Mouse (Mus musculus) hindbrain, postnatal 0 days (tissue): Measurements from ENCODE around the gene Sectm1b. TPM values are rescaled to one million over a fixed set of nuclear protein-coding genes. Genes with fewer than 3 reads are reported as not detected.
"Not testable (repeated sequence)": the region's sequence is repeated elsewhere in the genome, so short reads cannot be mapped to it uniquely, and the experiment has no call there.

Source experiments
- ATAC-seq: fragments of 200-750 bp; cut with Nextera tagmentation; 2 replicates; pipeline ENCODE4 v1.8.0; 2017; ENCODE audit warnings: mild to moderate bottlenecking, moderate TSS enrichment, moderate library complexity
- DNase-seq: peaks from one replicate; pipeline ENCODE4 v3.0.0-alpha.2; 2015; ENCODE audit warnings: low spot score
- H3K27ac ChIP-seq: fragments of 300-500 bp; sonication (generic); 2 replicates; pipeline ENCODE4 v1.5.1; 2014; ENCODE audit warnings: mild to moderate bottlenecking
- H3K27me3 ChIP-seq: fragments of 300-500 bp; sonication (generic); 2 replicates; pipeline ENCODE4 v1.6.1; 2014; ENCODE audit warnings: low read length, mixed read lengths; ENCODE audit not compliant: insufficient read depth
- H3K36me3 ChIP-seq: fragments of 300-500 bp; sonication (generic); 2 replicates; pipeline ENCODE4 v1.6.1; 2014; ENCODE audit warnings: low read length, mixed read lengths; ENCODE audit not compliant: insufficient read depth
- H3K4me1 ChIP-seq: fragments of 300-500 bp; sonication (generic); 2 replicates; pipeline ENCODE4 v1.6.1; 2014; ENCODE audit warnings: antibody characterized with exemption, low read length, mixed read lengths; ENCODE audit not compliant: insufficient read depth
- H3K4me2 ChIP-seq: fragments of 300-500 bp; sonication (generic); 2 replicates; pipeline ENCODE4 v1.6.1; 2014; ENCODE audit warnings: low read depth, mild to moderate bottlenecking, low read length, moderate library complexity, mixed read lengths
- H3K4me3 ChIP-seq: fragments of 300-500 bp; sonication (generic); 2 replicates; pipeline ENCODE4 v1.5.1; 2014; ENCODE audit warnings: low read length
- H3K9ac ChIP-seq: fragments of 300-500 bp; sonication (generic); replicated peaks from 2 replicates; pipeline ENCODE4 v1.6.1; 2014; ENCODE audit warnings: mild to moderate bottlenecking, low read length, moderate library complexity, mixed read lengths
- H3K9me3 ChIP-seq: fragments of 300-500 bp; sonication (generic); 2 replicates; pipeline ENCODE4 v1.6.1; 2016; ENCODE audit warnings: low read length, mixed read lengths
- CTCF ChIP-seq: IDR thresholded peaks from 2 replicates; pipeline ENCODE4 v1.5.1; 2016; ENCODE audit warnings: antibody characterized with exemption, control low read depth, low read depth
- WGBS: fragments of 180-500 bp; shearing (Covaris S2); extraction: QIAGEN DNeasy Blood & Tissue Kit; methylation state at CpG from one replicate; pipeline ENCODE4 v1.1.7; 2014; 5-methylcytosine and 5-hydroxymethylcytosine counted together
- polyA plus RNA-seq: library from polyadenylated mRNA; unstranded; fragments of >200 nt; fragmentation: Nextera tagmentation; extraction: Ambion mirVana; gene quantifications from 2 replicates; pipeline ENCODE4 v1.2.1, GENCODE M21; 2015
- total RNA-seq: library from RNA; depleted of rRNA; stranded (reverse); fragments of >200 nt; gene quantifications from 2 replicates; pipeline ENCODE4 v1.2.3, GENCODE M21; 2014

The Sectm1b gene
- total and polyA plus RNA-seq, 2 experiments from 2014 or later: not detected

DNA sequence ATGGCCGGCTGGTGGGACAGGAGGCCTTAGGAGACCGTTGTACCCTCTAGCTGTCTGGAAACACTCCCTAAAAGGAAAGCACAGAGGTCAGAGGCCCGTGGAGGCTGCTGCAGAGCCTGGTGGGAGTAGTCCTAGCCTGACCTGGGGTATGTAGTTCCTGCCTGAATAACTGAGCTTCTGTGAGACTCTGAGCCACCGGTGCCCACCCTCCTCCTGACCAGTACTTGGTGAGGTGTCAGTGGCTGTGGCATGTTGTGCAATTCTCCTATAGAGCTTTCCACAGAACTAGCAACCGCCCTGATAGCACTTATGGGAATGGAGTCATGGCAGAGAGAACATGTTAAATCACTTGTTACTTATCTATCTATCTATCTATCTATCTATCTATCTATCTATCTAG lies 12.3 kb upstream of the Sectm1b start:
- Histone ChIP-seq H3K36me3 (no peaks in the 10 kb centered on the region), H3K4me1 (no peaks in the 10 kb centered on the region), H3K9ac (no peak overlapping the region), H3K4me2 (no peak overlapping the region), H3K27me3 (no peaks in the 10 kb centered on the region), H3K27ac (no peak overlapping the region), H3K9me3 (no peaks in the 10 kb centered on the region), H3K4me3 (no peak overlapping the region)
- no peak for TF ChIP-seq CTCF
- 84% methylated on average over 5 of the region's 5 CpGs for WGBS
- no peak for DNase-seq
- ATAC-seq: no peak

DNA sequence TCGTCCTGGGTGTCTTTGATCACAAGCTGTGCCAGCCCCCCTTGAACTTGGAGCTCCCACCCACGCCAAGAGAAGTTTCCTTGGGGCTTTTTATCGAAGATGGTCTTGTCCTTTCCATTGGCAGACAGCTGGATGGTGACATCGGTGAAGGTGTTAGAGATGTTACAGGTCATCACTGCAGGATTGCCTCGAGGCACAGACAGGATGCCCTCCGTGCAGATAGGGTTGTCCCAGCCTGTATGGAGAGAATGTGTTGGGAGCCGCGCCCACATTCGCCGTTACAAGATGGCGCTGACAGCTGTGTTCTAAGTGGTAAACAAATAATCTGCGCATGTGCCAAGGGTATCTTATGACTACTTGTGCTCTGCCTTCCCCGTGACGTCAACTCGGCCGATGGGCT lies 6.3 kb upstream of the Sectm1b start:
- H3K9ac ChIP-seq, H3K4me1 ChIP-seq, H3K4me2 ChIP-seq, H3K27me3 ChIP-seq, H3K36me3 ChIP-seq, H3K4me3 ChIP-seq, H3K9me3 ChIP-seq, DNase-seq, ATAC-seq, H3K27ac ChIP-seq: not testable (repeated sequence)
- 92% methylated on average over 11 of the region's 16 CpGs for WGBS

DNA sequence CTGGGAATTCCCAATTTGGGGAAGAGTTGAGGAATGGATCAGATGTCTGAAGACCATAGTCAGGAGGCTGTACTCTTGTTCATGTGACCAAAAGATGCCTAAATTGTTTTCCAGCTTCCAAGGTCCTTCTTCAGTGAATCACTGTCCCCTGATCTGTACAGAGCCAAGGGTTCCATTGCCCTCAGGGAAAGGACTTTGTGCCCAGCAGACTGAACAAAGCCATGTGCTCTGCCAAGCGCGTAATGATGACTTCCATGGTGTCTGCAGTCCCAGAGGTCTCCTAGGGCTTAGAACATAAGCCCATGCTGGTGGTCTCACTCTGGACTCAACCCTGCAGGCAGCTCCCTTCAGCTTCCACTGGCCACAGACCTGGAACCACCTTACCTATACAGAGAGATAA lies 4.5 kb upstream of the Sectm1b start:
- WGBS: 100% methylated on average over 2 of the region's 2 CpGs

DNA sequence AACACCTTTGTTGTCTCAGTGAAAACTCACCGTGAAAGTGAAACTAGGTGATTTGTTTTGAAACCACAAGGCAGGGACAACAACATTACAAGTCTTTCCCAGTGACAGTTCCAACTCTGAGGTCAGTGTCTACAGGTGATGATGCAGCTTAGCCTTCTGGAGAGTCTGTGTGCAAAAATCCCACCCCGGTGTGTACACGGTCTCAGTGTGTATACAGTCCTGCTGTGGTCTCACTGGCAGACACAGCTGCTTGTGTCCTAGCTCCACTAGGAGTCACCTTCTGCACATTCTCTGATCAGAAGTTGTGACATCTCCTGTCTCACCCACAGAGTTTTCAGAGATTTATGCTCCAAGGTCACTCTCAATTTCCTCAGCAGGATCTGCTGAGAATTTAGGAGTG lies 828 bp upstream of the Sectm1b start:
- Histone ChIP-seq H3K36me3 (no peaks in the 10 kb centered on the region), H3K4me3 (no peak overlapping the region), H3K4me2 (no peak overlapping the region), H3K4me1 (no peaks in the 10 kb centered on the region), H3K27ac (no peak overlapping the region), H3K27me3 (no peaks in the 10 kb centered on the region), H3K9ac (no peak overlapping the region), H3K9me3 (no peaks in the 10 kb centered on the region)
- ATAC-seq: no peak
- WGBS: 89% methylated on average over 3 of the region's 3 CpGs
- TF ChIP-seq CTCF: peak; percentile 43
- DNase-seq: no peak

More for the DNA sequence above, 4.5 kb upstream of the Sectm1b start:
- Histone ChIP-seq H3K9me3 (no peaks in the 10 kb centered on the region), H3K4me3 (no peak overlapping the region), H3K27ac (no peak overlapping the region), H3K4me1 (no peaks in the 10 kb centered on the region), H3K9ac (no peak overlapping the region), H3K36me3 (no peaks in the 10 kb centered on the region), H3K27me3 (no peaks in the 10 kb centered on the region), H3K4me2 (no peak overlapping the region)
- ATAC-seq (no peak), DNase-seq (no peak)
- TF ChIP-seq CTCF: no peak

DNA sequence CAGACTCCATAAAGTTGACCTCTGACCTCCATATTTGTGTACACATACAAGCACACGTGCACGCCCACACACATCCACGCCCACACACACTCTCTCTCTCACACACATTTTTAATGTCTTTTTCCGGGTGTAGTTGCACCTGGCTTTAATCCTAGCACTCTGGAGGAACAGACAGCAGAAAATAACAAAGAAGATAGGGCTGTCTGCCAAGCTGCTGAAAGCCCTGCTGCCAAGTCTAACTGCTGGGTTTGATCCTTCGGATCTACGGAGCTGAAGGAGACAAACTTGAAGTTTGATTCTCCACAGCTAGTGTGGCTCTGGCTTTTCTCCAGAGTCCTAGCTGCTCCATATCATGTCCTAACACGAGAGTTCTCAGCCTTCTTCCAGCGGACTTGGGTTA lies 1.8 kb downstream of the Sectm1b start:
- WGBS: 50% methylated on average over 8 of the region's 8 CpGs
- Histone ChIP-seq H3K4me1 (no peaks in the 10 kb centered on the region), H3K4me2 (no peak overlapping the region), H3K27ac (no peak overlapping the region), H3K27me3 (no peaks in the 10 kb centered on the region), H3K9ac (no peak overlapping the region), H3K36me3 (no peaks in the 10 kb centered on the region), H3K9me3 (no peaks in the 10 kb centered on the region), H3K4me3 (no peak overlapping the region)
- ATAC-seq (no peak), DNase-seq (no peak)
- no peak for TF ChIP-seq CTCF

DNA sequence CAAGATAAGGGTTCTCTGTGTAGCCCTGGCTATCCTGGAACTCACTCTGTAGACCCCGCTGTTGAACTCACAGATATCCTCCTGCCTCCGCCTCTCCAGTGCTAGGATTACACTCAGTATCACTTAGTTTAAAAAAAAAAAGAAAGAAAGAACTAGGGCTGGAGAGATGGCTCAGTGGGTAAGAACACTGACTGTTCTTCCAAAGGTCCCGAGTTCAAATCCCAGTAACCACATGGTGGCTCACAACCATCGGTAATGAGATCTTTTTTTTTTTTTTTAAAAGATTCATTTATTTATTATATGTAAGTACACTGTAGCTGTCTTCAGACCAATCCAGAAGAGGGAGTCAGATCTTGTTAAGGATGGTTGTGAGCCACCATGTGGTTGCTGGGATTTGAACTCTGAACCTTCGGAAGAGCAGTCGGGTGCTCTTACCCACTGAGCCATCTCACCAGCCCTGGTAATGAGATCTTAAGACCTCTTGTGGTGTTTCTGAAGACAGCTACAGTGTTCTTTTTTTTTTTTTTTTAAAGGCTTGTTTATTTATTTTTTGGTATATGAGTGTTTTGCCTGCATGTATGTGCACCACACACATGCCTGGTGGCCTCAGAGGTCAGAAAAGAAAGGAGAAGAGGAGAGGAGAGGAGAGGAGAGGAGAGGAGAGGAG lies 2.8 kb downstream of the Sectm1b start:
- DNase-seq, H3K4me2 ChIP-seq, H3K4me3 ChIP-seq, H3K9ac ChIP-seq, H3K27ac ChIP-seq, ATAC-seq, H3K36me3 ChIP-seq, H3K4me1 ChIP-seq, H3K9me3 ChIP-seq, H3K27me3 ChIP-seq: not testable (repeated sequence)
- WGBS: 96% methylated on average over 6 of the region's 6 CpGs

DNA sequence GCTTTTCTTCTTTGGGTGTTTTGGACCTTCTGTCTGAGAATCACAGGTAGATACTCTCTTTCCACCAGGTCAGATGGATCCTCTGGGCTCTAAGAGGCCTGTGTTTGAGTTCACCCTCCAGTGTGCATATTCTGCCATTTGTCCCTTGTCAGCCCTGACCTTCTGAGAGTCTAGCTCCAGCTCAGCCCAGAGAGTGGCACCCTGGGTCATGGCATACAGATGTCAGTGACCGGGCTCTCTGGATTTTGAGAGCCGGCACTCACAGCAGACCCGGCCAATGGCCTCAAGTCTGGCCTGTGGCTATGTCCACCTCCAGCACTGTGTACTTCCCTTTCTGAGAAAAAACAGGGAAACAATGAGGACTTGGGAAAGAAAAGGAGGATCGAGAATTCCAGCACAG lies 3.9 kb downstream of the Sectm1b start:
- H3K36me3 ChIP-seq: no peaks in the 10 kb centered on the region
- no peak overlapping the region for H3K4me3 ChIP-seq
- DNase-seq: no peak
- H3K27ac ChIP-seq: no peak overlapping the region
- H3K4me2 ChIP-seq: no peak overlapping the region
- no peaks in the 10 kb centered on the region for H3K27me3 ChIP-seq
- no peak for TF ChIP-seq CTCF
- no peaks in the 10 kb centered on the region for H3K4me1 ChIP-seq
- H3K9me3 ChIP-seq: no peaks in the 10 kb centered on the region
- H3K9ac ChIP-seq: no peak overlapping the region
- 91% methylated on average over 4 of the region's 4 CpGs for WGBS
- ATAC-seq: no peak
